Mouse (Mus musculus) liver, embryonic 14.5 days (tissue): ENCODE measurements at regions not wholly inside any gene's neighbourhood (a gene's known extent, or its start where the extent isn't known, plus 50 kb on each side); places are given as distances from the start of the nearest gene placed in this dataset.

Source experiments
- ATAC-seq: fragments of 200-750 bp; cut with Nextera tagmentation; 2 replicates; pipeline ENCODE4 v1.8.0; 2017; ENCODE audit warnings: moderate number of reproducible peaks, mild to moderate bottlenecking, moderate library complexity; ENCODE audit not compliant: insufficient read depth
- DNase-seq, 3 experiments: peaks; one replicate each; pipeline ENCODE4 v3.0.0-alpha.2; 2012 to 2013; ENCODE audit warnings: low read depth in 3 of 3, low spot score in 3 of 3
- H3K27ac ChIP-seq: fragments of 300-500 bp; sonication (generic); 2 replicates; pipeline ENCODE4 v1.5.1; 2014; ENCODE audit warnings: moderate library complexity, mild to moderate bottlenecking, control low read depth, inconsistent platforms
- H3K27me3 ChIP-seq: fragments of 300-500 bp; sonication (generic); 2 replicates; pipeline ENCODE4 v1.6.1; 2014; ENCODE audit warnings: mild to moderate bottlenecking, low read length, moderate library complexity; ENCODE audit not compliant: control insufficient read depth, insufficient read depth
- H3K36me3 ChIP-seq: fragments of 300-500 bp; sonication (generic); replicated peaks from 2 replicates; pipeline ENCODE4 v1.6.1; 2014; ENCODE audit warnings: low read depth; ENCODE audit not compliant: control insufficient read depth, insufficient read depth
- H3K4me1 ChIP-seq, 2 experiments: fragments of 200-500 bp in 1 of 2; fragments of 300-500 bp in 1 of 2; sonication (generic) in 1 of 2; replicated peaks; 2 replicates each; pipeline ENCODE4 v1.6.1; 2012 to 2014; ENCODE audit warnings: antibody characterized with exemption in 1 of 2, inconsistent platforms in 1 of 2, low read length in 1 of 2; ENCODE audit not compliant: control insufficient read depth in 2 of 2, insufficient read depth in 2 of 2
- H3K4me2 ChIP-seq: fragments of 300-500 bp; sonication (generic); 2 replicates; pipeline ENCODE4 v1.6.1; 2014; ENCODE audit warnings: low read depth, mild to moderate bottlenecking, control low read depth, moderate library complexity
- H3K4me3 ChIP-seq, 2 experiments: fragments of 200-500 bp in 1 of 2; fragments of 300-500 bp in 1 of 2; sonication (generic) in 1 of 2; 2 replicates each; pipeline ENCODE4 v1.5.1; 2012 to 2014; ENCODE audit warnings: low read depth in 2 of 2, low read length in 2 of 2, mild to moderate bottlenecking in 2 of 2, control low read depth in 1 of 2, inconsistent platforms in 1 of 2, moderate library complexity in 1 of 2; ENCODE audit not compliant: insufficient read depth in 1 of 2
- H3K9ac ChIP-seq: fragments of 300-500 bp; sonication (generic); replicated peaks from 2 replicates; pipeline ENCODE4 v1.6.1; 2014; ENCODE audit warnings: mild to moderate bottlenecking, control low read depth, moderate library complexity
- H3K9me3 ChIP-seq: fragments of 300-500 bp; sonication (generic); 2 replicates; pipeline ENCODE4 v1.6.1; 2016; ENCODE audit warnings: low read length, mixed read lengths; ENCODE audit not compliant: control insufficient read depth
- CTCF ChIP-seq: IDR thresholded peaks from 2 replicates; pipeline ENCODE4 v1.5.1; 2016; ENCODE audit warnings: antibody characterized with exemption, low read depth, control low read depth
- EP300 ChIP-seq: IDR thresholded peaks from 2 replicates; pipeline ENCODE4 v1.6.1; 2016; ENCODE audit warnings: antibody characterized with exemption, low read depth
- WGBS: fragments of 180-500 bp; shearing (Covaris S2); extraction: QIAGEN DNeasy Blood & Tissue Kit; methylation state at CpG from one replicate; pipeline ENCODE4 v1.1.7; 2014; ENCODE audit not compliant: insufficient replicate concordance; 5-methylcytosine and 5-hydroxymethylcytosine counted together

GRCm38 (mm10) chr8:79487597-79487996 lies 88.3 kb upstream of the Smad1 start:
- H3K36me3 ChIP-seq = no peaks in the 10 kb centered on the region
- H3K4me3 ChIP-seq = no peak overlapping the region
- H3K27ac ChIP-seq = no peak overlapping the region
- ATAC-seq = no peak
- no peak overlapping the region for H3K9ac ChIP-seq
- no peak for DNase-seq
- no peaks in the 10 kb centered on the region for H3K4me1 ChIP-seq
- 60% methylated on average over 6 of the region's 6 CpGs for WGBS
- H3K4me2 ChIP-seq = no peak overlapping the region
- no peaks in the 10 kb centered on the region for H3K9me3 ChIP-seq
- no peak for TF ChIP-seq EP300
- no peak for TF ChIP-seq CTCF
- no peaks in the 10 kb centered on the region for H3K27me3 ChIP-seq

DNA sequence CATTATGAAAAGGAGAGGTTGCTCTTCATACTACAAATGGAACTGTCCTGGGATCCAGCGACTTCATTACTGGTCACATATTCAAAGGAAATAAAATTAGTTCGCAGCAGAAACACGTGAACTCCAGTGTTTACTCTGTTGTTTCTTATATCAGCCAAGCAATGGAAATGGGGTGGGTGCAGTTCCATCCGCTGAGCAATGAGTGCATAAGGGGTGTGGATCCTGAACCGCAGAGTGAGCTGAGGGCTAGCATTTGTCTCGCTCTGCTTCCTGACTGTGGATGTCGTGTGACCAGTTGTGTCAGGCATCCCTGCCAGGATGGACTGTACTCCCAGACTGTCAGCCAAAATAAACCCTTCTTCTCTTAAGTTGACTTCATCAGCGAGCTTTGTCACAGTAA lies 80.0 kb upstream of the Smad1 start:
- H3K4me2 ChIP-seq = no peak overlapping the region
- no peaks in the 10 kb centered on the region for H3K4me1 ChIP-seq
- ATAC-seq (no peak), DNase-seq (no peak)
- H3K36me3 ChIP-seq = no peaks in the 10 kb centered on the region
- no peak overlapping the region for H3K4me3 ChIP-seq
- no peaks in the 10 kb centered on the region for H3K27me3 ChIP-seq
- no peak for TF ChIP-seq EP300
- no peak for TF ChIP-seq CTCF
- H3K27ac ChIP-seq = no peak overlapping the region
- H3K9ac ChIP-seq = no peak overlapping the region
- WGBS = 69% methylated on average over 8 of the region's 8 CpGs
- no peaks in the 10 kb centered on the region for H3K9me3 ChIP-seq

DNA sequence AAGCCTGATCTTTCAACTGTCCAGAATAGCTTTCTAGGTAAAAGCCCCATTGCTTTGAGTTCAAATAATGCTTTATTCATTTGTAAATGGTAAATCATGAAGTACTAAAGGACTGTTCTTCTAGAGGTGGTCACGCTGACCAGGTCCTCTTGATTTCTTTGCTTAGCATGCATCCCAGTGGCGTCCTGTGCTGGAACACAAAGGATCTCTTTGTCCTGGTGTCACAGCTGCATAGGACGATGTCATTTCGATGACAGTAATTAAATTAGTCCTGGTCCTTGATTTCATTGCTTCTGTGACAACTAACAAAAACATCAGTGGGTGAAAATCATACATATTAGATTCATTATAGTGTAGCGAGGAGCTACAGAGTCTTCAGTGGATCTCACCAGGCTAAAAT lies 76.7 kb upstream of the Smad1 start:
- no peak overlapping the region for H3K4me2 ChIP-seq

GRCm38 (mm10) chr8:79474679-79475078 lies 75.4 kb upstream of the Smad1 start:
- Histone ChIP-seq H3K4me1 (no peaks in the 10 kb centered on the region), H3K9ac (no peak overlapping the region), H3K4me2 (no peak overlapping the region), H3K27ac (no peak overlapping the region), H3K4me3 (no peak overlapping the region), H3K36me3 (no peaks in the 10 kb centered on the region), H3K27me3 (no peaks in the 10 kb centered on the region), H3K9me3 (no peaks in the 10 kb centered on the region)
- no peak for TF ChIP-seq CTCF
- TF ChIP-seq EP300 = no peak
- DNase-seq = no peak
- 58% methylated on average over 8 of the region's 8 CpGs for WGBS
- no peak for ATAC-seq

More for the DNA sequence above, 76.7 kb upstream of the Smad1 start:
- H3K9me3 ChIP-seq = no peaks in the 10 kb centered on the region
- no peaks in the 10 kb centered on the region for H3K4me1 ChIP-seq
- ATAC-seq (no peak), DNase-seq (no peak)
- no peaks in the 10 kb centered on the region for H3K36me3 ChIP-seq
- H3K9ac ChIP-seq = no peak overlapping the region
- TF ChIP-seq EP300 (no peak), CTCF (no peak)
- H3K4me3 ChIP-seq = no peak overlapping the region
- H3K27ac ChIP-seq = no peak overlapping the region
- H3K27me3 ChIP-seq = no peaks in the 10 kb centered on the region
- WGBS = 54% methylated on average over 5 of the region's 5 CpGs

GRCm38 (mm10) chr8:79452101-79452500 lies 52.8 kb upstream of the Smad1 start:
- ATAC-seq = no peak
- Histone ChIP-seq H3K9ac (no peak overlapping the region), H3K9me3 (no peaks in the 10 kb centered on the region), H3K27ac (no peak overlapping the region), H3K4me1 (no peaks in the 10 kb centered on the region), H3K4me3 (no peak overlapping the region), H3K4me2 (no peak overlapping the region), H3K36me3 (no peaks in the 10 kb centered on the region), H3K27me3 (no peaks in the 10 kb centered on the region)
- no peak for TF ChIP-seq EP300
- TF ChIP-seq CTCF = no peak
- no peak for DNase-seq
